Mouse (Mus musculus) naive thymus-derived CD4-positive, alpha-beta T cell, adult 2 months (primary cell): ENCODE data around the gene Cacna1b.

Experiments used
- DNase-seq: peaks from one replicate; pipeline ENCODE4 v3.0.0-alpha.2; 2011; ENCODE audit warnings: low read depth

The Cacna1b gene

GRCm38 (mm10) chr2:24763115-24763557 lies at the start of gene Cacna1b:
Gene Cacna1b (minus strand): TSS chr2:24763152.
- no peak for DNase-seq

GRCm38 (mm10) chr2:24809746-24810145 lies 46.8 kb upstream of the Cacna1b start:
- DNase-seq: no peak

- no peak for DNase-seq
Observed at GRCm38 (mm10) chr2:24807691-24808090, 44.7 kb upstream of the Cacna1b start.

- DNase-seq: no peak
Observed at GRCm38 (mm10) chr2:24807036-24807435, 44.1 kb upstream of the Cacna1b start.

- no peak for DNase-seq
Observed at GRCm38 (mm10) chr2:24806143-24806542, 43.2 kb upstream of the Cacna1b start.

- no peak for DNase-seq
Observed at GRCm38 (mm10) chr2:24805621-24806020, 42.7 kb upstream of the Cacna1b start.

GRCm38 (mm10) chr2:24796833-24797457 lies 34.0 kb upstream of the Cacna1b start:
- DNase-seq: no peak

GRCm38 (mm10) chr2:24787250-24787649 lies 24.3 kb upstream of the Cacna1b start:
- no peak for DNase-seq

- no peak for DNase-seq
Observed at GRCm38 (mm10) chr2:24781253-24781652, 18.3 kb upstream of the Cacna1b start.

- no peak for DNase-seq
Observed at GRCm38 (mm10) chr2:24776831-24777230, 13.9 kb upstream of the Cacna1b start.

- no peak for DNase-seq
Observed at GRCm38 (mm10) chr2:24775951-24776587, 13.1 kb upstream of the Cacna1b start.

- DNase-seq: no peak
Observed at GRCm38 (mm10) chr2:24774832-24775231, 11.9 kb upstream of the Cacna1b start.

- DNase-seq: no peak
Observed at GRCm38 (mm10) chr2:24770861-24771260, 7.9 kb upstream of the Cacna1b start.

- no peak for DNase-seq
Observed at GRCm38 (mm10) chr2:24762446-24762960, 449 bp downstream of the Cacna1b start.

- peak; percentile 39 for DNase-seq
Observed at GRCm38 (mm10) chr2:24761923-24762445, 968 bp downstream of the Cacna1b start.

GRCm38 (mm10) chr2:24755276-24755675 lies 7.7 kb downstream of the Cacna1b start:
- peak; percentile 85 for DNase-seq

- DNase-seq: no peak
Observed at GRCm38 (mm10) chr2:24752599-24752998, 10.4 kb downstream of the Cacna1b start.

- DNase-seq: peak; percentile 57
Observed at GRCm38 (mm10) chr2:24750051-24750450, 12.9 kb downstream of the Cacna1b start.

GRCm38 (mm10) chr2:24747878-24748277 lies 15.1 kb downstream of the Cacna1b start:
- peak; percentile 80 for DNase-seq

GRCm38 (mm10) chr2:24739701-24740100 lies 23.3 kb downstream of the Cacna1b start:
- no peak for DNase-seq

GRCm38 (mm10) chr2:24733157-24733556 lies 29.8 kb downstream of the Cacna1b start:
- DNase-seq: peak; percentile 56

- DNase-seq: no peak
Observed at GRCm38 (mm10) chr2:24725865-24726264, 37.1 kb downstream of the Cacna1b start.
